Mouse (Mus musculus) megakaryocyte, adult 5-6 weeks (primary cell): ENCODE results near the gene Ablim2. TPM values are rescaled to one million over a fixed set of nuclear protein-coding genes. Genes with fewer than 3 reads are reported as not detected.

Experiments used
- ATAC-seq: 2 replicates; pipeline ENCODE4 v1.8.0; 2016; ENCODE audit warnings: mild to moderate bottlenecking, inconsistent platforms; ENCODE audit not compliant: poor library complexity, severe bottlenecking
- total RNA-seq, 2 experiments: library from RNA; stranded (forward) in 1 of 2; stranded (reverse) in 1 of 2; fragments of 153-499, 151-499 nt in 1 of 2; fragments of 221-1000, 200-1000 nt in 1 of 2; gene quantifications; 2 replicates each; pipeline versions ENCODE4 v1.2.3 to v1.2.4; 2015 to 2017

The Ablim2 gene
- total RNA-seq, 2 experiments from 2014 or later, result 0.04 TPM; not detected in 1

DNA sequence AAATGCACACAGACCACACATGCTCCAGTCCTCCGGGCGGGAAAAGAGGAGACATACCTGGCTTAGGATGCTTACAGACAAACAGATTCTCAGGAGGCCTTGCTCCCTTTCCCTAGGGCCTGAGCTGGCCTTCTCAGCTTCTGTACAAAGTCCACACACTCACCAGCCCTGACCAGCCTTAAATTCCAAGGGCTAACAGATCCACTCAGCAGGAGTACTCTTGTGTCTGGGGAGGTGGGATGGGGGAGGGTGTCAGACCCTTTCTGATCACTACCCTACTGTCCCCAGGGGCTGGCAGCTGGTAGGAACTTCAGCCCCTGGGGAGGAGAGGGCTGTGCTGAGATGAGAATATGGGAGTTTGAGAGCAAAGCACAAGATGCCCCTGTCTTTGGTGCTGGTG is 18.7 kb upstream of the Ablim2 start:
- ATAC-seq, result no peak

DNA sequence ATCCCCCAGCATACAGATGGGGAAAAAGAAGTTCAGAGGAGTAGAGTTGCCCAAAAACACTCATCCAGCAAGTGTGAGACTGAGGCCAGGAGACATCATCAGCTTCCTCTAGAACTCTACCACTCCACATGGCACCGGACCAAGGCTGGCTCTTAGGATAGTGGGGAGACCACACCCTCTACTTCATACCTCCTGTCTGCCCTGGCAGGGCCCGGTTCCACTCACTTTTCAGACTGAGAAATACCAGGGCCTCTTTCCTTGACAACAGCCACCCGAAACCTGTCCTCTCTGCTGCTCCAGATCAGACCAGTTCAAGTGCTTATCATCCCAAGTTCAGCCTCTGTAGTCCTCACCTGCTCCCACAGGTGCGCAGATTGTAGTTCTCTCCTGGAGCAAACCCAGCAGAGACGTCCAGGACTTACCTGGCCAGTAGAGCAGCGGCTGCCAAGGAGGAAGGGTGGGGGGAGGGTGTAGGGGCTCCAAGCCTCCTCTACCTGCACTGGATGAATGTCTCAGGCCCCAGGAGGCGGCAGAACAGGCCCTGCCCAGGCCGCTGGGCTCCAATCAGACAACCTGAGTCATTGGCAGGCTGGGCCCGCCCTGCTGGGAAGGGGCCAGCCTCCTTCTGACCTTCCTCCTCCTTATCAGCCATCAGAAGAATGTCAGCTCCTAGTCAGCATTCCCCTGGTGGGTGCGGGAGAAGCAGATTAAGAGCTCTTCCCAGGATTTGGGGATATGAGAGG is 18.0 kb upstream of the Ablim2 start, which contains the start of gene Sh3tc1:
Gene Sh3tc1, minus strand, starts transcription at position 452 of the 743 bp plus-strand sequence.
- ATAC-seq, result no peak

DNA sequence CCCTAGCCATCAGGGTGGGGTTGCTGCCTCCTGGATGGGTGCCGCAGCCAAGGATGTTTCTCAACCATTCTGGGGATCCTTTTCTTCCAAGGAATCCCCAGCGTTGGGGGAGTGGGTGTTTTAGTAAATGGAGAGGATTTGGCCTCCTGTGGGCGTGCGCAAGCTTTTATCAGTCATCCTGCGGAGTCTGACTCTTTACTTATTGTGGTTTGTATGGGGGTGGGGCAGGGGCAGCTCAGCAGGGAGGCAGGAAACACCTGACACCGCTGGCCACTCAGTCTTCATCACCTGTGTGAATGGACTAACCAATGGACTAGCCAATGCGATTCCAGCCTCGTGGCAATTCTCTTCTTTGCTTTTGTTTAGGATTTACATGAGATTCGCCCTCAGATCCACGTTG is 17.0 kb upstream of the Ablim2 start:
- no peak for ATAC-seq

DNA sequence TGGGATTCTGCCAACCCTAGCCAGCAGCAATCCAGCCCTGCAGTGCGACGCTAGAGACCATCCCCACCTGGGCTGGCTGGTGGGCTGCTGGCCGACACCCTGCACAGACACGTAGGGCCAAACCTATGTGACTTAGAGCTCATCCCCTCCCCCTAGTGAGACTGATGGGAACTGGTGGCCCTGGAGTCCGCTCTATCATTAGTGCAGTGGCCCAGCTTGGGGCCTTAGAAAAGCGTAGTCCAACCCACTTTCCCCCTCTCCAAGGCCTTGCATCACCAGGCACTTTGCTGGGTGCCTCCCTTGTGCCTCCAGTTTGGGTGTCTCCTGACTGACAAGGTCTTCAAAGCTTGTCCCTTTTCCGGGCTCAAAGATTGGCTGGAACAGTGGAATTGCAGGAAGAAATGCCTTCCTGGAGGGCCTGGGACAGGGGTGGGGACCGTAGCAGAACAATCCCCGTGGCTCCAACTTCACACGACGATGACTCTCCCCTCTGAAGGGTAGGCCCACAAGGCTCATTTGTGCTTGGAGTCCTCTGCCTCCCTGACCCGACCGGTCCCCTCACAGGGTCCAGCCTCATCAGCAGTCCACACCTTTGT is 16.4 kb upstream of the Ablim2 start:
- ATAC-seq, result no peak

DNA sequence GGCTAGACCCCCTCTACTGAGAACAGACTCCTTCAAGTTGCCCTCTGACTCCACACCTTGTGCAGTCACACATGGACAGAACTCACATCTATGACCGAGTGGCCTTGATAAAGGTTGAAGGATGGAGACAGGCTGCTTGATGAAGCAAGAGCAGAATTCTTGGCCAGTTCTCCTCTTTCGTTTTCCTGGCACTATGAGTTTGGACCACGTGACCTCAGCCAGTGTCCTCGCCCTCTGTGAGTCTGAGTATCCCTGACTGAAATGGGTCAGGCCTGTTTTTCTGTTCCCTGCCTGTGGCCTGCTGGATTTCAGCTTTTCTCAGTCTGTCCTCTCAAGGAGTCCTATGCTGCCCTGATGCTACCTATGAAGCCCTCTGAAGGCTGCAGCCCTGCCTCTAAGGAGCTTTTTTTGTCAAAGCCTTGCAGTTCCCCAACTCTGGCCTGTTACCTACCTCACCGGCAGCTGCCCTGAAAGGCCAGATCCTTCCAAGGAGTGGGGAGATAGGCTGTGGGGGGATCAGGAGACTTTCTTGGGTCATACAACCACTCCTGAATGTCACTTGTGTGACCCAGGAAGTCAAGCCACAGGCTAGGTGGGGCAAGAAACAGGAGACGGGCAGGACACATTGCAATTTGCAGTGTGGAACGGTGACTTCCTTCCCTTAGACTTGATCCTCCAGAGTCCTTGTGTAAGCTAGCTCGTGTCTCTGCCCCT is 14.3 kb upstream of the Ablim2 start:
- peak; percentile 29; the same call in 1 of the 2 replicates for ATAC-seq

DNA sequence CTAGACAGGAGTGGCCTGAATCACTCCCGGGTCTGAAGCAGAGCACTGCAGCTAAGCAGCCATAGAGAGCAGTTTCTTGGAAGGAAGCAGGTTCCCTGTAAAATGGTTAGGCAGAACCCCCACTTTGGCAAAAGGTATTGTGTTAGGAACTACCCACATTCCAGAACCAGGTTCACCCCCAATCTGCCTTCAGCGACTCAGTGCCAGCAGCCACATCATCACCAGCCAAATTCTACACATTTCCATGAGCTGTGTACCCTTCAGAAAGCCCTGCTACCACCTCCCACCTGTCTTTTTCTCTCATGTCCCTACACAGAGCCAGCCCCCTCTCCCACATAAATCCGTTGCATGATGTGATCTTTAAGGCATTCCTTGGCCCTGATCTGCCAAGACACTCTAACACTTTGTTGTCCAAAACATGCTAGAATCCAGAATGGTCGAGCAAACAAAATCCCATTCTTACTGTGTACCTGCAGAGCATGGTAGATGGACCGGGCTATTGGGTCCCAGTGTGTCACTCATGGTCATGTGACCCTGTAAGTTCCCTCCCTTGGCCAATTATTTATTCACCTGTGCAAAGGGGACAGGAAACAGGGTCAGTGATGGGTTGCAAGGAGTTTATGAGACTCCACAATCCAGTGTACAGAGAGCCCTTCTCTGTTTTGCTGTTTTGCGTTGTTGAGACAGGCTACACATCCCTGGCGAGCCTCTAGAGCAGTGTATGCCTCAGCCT is 13.5 kb upstream of the Ablim2 start:
- no peak for ATAC-seq

DNA sequence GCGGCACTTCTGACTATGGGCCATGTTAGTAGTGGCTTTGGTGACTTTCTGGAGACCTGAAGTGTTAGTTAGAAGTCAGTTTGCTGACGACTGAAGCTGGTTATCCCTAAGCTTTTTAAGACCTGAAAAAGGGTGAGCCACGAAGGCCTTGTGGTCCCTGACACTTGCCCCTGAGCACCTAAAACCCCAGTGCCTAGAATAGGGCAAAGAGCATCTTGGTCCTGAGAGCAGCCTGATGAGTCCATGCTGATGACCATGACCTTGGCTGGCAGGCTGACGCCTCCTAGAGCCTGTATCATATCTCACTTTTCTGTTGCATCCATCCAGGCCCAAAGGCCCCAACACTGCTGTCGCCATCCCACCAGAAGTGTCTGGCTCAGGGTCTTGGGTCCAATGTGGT is 12.3 kb upstream of the Ablim2 start:
- ATAC-seq, result no peak

DNA sequence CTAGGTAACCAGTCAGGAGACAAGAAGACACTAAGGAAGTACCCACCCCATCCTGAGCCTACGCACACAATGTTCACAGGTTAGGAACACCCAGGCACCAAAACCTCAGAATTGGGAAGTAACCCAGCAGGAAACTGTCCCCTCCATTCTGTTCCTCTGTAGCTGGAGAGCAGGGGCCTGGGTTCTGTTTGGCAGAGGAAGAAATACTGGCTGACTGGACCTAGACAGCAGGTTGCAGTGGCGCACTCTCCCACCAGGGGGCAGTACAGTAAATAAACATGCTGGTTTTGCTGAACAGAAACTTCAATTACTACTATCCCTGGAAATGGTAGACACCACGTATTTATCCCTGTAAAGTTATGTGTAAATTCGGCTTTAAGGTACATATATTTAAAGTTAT is 10.8 kb upstream of the Ablim2 start:
- ATAC-seq, result peak; percentile 82

DNA sequence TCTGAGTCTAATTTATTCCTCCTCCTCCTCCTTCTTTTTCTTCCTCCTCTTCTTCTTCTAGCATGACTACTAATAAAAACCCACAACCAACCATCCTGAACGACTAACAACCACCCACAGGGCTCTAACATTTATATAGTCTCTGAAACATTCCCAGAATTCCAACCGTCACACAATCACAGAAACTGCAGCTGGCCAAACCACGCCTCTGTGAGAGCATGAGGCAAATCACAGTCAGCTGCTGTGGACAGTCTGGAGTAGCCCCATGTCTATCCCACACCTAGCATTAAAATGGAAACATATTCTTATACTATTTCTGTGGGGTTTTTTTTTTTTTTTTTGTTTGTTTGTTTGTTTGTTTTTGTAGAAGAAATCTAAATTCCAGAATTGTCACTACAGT is 8.3 kb upstream of the Ablim2 start:
- no peak for ATAC-seq

DNA sequence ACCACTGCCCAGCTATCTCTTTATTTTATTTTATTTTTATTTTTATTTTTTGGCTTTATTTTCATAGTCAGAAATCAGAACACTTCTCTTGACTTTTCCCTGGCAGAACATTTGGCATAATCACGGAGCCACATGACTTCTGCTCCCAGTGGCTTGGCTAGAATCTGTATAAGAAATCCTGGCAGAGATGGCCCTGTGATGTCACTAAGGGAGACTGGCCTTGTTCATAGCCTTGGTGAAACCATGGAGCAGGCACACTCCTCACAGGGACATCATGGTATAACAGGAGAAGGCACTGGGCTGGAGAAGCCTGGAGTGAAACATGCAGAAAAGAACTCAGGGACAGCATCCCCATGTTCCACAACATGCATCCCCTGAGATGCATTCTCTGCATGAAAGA is 7.7 kb upstream of the Ablim2 start:
- no peak for ATAC-seq

DNA sequence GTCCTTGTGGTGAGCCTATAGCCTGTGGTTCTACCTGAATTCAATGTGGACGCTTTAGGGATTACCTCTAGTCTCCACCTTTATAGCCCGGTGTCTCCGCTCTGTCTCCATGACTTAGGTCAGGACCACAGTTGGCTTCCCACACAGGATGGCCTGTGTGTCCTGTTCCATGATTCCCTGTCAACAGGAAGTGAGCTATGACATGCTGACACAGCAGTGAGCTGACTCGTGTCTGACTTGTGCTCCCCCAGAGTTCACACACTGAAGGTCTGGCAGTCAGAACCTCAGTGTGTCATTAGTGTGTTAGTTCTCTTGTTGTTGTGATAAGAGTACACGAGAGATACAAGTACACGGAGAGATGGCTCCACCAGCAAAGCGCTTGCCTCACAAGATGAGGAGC is 6.7 kb upstream of the Ablim2 start:
- no peak for ATAC-seq

DNA sequence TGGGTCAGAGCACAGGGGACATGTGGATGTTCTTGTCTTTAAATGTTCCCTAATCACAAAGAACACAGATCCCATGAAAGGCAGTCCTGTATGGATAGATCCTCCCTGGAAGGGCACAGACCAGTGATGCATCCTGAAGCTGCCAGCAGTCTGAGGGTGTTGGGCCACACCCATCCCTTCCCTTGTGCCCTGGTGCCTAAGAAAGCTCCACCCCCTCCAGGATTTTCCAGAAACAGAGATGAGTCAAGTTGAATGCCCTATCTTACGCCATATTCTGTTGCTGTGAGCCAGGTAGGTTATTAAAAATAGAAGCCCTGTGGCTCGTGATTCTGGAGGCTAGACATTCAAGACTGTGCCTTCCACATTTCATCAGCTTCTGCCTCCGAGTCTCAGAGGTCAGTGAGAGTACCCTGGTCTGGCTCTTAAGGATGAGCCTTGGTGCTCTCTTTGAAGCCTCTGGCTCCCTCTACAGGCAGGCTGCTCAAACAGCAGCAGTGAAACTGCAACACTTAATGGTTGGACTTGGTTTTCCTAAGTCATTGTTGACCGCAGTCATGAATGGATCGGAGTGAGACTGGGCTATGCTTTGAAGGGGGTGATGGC is 2.4 kb upstream of the Ablim2 start:
- peak; percentile 60 for ATAC-seq

DNA sequence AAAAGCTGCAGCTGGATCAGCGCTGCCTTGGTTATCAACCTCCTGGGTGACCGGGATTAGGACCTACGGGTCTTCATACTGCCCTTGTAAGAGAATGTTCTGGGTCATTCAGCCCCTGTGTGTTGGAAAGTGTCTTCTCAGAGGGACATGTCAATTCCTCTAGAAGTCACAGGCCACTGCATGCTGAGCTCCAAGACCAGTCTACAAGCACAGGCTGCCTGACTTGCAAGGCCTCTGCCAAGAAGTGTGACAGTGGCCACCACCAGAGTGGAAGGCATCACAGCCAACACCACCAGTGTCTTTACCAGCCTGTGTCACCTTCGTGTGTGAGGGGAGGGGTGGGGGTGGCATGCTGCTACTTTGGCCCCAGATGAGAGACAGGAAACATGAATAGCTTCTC is 1.7 kb upstream of the Ablim2 start:
- no peak for ATAC-seq

DNA sequence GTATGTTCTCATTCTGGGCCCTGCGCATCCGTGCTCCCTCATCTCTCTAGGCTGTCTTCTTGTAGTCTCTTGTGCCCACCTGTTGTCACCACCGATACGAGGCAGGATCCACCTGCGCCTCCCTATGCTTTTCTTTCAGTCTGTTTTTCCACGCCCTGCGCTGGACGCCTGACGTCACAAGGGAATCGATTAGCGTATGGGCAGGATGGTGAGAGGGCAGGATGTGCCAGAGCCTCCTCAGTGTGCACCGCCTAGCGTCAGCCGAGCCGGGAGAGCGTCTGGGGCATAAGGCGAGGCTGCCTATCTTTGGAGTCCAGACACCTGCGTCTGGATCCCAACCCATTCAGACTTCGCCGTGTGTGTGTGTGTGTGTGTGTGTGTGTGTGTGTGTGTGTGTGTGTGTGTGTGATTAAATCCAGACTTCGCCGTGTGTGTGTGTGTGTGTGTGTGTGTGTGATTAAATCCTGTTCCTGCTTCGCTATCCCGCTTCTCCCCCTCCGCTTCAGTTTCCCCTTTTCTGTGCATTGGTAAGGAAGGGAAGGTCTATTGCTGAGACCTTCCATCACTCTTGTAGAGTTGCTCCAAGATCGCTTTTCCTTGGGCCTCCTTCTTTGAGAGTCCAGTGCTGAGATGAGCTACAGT is 562 bp upstream of the Ablim2 start:
- ATAC-seq, result peak; percentile 47

DNA sequence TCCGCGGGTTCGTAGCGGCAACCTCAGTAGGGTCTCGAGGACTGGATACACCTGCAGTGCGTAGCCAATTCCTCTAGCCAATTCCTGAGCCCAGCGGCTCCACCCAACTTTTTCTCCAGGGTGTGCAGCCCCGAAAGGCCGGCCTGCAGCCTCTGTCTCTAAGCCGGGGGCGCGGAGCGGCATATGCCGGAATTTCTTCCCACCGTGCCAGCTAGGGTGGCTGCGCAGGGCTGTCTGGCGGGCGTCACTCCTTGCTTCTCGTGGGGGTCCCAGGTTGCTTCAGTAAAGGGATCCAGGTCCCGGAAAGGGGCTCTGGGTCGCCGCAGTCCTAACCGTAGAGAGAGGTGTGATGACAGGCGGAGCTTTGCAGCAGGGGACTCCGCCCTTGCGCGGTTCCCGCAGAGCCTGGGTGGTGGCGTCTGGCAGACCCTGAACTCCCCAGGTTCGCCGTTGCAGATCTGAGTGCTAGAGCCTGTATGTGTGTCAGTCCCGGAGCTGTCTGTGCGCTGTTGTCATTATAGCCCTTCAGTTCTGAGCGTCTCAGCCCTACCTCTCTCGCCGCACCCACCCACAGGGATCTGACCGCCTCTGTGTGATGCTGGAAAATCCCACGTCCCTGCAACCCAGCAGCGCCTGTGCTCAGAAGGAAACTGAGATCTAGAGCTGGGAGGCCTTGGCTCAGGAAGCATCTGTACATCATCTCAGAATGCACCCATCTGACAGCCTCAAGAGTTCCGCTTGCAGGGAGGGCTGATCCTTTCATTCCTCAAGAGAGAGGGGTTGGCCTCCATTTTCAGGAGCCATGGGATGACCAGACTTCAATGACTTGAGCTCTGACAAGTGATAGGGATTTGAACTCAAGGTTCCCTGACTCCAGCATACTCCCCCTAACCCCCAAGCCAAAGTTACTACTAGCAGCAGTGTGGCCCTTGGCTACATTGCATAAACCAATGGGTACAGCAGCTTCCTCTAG is 687 bp downstream of the Ablim2 start:
- no peak for ATAC-seq

DNA sequence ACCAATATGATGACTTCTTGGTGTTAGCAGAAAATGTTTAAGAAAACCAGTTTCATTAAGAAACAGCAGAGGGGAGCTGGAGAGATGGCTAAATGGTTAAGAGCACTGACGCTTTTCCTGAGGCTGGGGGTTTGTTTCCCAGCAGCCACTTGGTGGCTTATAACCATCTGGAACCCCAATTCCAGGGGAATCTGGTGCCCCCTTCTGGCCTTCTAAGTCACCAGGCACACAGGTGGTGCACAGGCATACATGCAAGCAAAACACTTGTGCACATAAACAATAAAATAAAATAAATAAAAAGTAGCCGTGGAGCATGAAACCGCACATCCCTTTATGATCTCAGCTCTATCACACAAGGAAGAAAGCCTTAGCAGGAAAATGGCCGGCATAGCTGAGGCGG is 3.6 kb downstream of the Ablim2 start:
- ATAC-seq, result no peak

DNA sequence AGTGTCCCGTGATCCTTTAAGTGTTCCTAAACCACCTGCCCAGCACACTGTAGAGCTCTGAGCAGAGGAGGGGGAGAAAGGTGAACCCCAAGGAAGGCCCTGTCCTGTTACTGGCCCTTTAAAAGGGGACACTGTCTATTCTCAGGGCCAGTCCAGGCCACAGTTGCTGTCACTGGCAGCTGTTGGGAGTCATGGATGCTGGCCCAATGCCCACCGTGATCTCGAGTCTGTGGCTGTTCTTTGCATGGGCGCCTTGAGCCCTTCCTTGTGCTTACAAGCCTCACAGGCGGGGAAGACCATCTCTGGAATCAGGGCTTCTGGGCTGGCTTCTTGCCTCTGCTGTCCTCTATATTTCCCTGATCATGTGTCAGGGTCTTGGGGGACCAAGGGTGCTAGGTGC is 4.7 kb downstream of the Ablim2 start:
- ATAC-seq, result no peak

DNA sequence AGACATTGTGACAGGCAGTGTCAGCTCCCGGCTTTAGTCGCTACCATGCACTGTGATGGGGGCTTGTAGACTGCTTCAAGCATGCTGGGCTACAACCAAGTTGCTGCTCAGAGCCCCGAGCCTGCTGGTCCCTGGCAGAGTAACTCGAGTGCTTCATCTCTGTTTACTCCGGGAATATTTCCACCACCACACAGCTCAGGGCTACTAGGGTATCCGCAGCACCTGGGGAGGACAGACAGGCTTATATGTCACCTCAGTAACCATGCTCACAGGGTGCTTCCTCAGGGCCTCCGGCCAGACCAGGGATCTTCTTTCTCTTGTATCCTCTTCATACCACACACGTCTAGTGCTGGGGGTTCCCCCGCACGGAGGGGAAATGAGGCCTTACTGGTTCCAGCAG is 5.2 kb downstream of the Ablim2 start:
- no peak for ATAC-seq

DNA sequence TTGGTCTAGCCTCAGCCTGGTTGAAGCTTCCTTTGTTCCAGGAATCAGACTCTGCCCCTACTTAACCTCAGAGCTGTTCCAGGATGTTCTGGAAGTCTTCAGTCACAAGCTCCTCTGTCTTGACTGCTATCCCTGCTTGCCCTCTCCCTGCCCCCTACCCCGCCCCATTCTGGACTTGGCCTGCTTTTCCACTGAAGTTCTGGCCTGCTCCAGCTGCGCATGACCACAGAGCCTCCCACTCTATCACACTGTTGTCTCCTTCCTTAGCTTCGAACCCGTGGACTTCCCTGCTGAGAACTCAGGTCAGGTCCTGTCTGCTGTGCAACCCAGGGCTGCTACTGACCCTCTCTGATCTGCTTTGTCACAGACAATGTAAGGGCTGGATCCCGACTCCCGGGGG is 8.2 kb downstream of the Ablim2 start:
- ATAC-seq, result no peak
